Mouse (Mus musculus): ENCODE results near the gene Hist1h3b. TPM values are rescaled to one million over a fixed set of nuclear protein-coding genes. Genes with fewer than 3 reads are reported as not detected.

The Hist1h3b gene
- polyA plus RNA-seq, 1 experiment from 2014 or later, result 12.0 TPM

GRCm38 (mm10) chr13:23724239-23724638, 27.8 kb upstream of the Hist1h3b start:
- no peak overlapping the region for H3K4me2 ChIP-seq
- H3K4me3 ChIP-seq, result no peak overlapping the region
- H3K4me1 ChIP-seq, result 0 out of 2 replicates have a peak, but pooled peaks cover 4% of the 10 kb centered on the region
- H3K9ac ChIP-seq, result no peak overlapping the region
- 57% methylated on average over 4 of the region's 4 CpGs for WGBS
- ATAC-seq (ENCODE audit: borderline replicate concordance, extremely low read depth, low FRiP score, low TSS enrichment), result peak; percentile 67; the same call in 1 of the 2 replicates
- H3K27me3 ChIP-seq, result no peaks in the 10 kb centered on the region
- no peaks in the 10 kb centered on the region for H3K9me3 ChIP-seq
- H3K36me3 ChIP-seq, result no peaks in the 10 kb centered on the region
- no peak overlapping the region for H3K27ac ChIP-seq

DNA sequence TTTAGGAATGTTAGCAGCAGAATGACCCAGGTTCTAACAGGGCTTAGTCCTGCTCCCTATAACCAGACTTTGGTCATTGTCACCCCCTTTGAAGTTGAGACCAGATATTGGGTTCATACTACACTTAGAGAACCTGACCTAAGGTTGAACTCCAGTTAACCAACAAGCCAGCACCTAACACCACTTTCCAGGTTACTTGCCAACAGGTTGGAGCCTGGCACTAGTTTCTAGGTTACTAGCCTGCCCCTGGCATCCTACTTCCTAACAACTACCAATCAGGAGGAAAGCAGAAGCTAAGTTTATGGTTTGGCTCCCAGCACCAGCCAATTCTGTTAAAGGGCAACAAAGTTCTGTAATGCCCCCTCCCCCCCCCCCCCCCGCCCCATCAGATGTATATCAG, 26.9 kb upstream of the Hist1h3b start:
- no CpG with 5 or more reads among the region's 1 CpGs for WGBS
- Histone ChIP-seq H3K4me2 (no peak overlapping the region), H3K36me3 (no peaks in the 10 kb centered on the region), H3K27me3 (no peaks in the 10 kb centered on the region), H3K9me3 (no peaks in the 10 kb centered on the region), H3K4me1 (0 out of 2 replicates have a peak, but pooled peaks cover 4% of the 10 kb centered on the region), H3K9ac (no peak overlapping the region), H3K4me3 (no peak overlapping the region), H3K27ac (no peak overlapping the region)
- ATAC-seq (ENCODE audit: borderline replicate concordance, extremely low read depth, low FRiP score, low TSS enrichment), result no peak

DNA sequence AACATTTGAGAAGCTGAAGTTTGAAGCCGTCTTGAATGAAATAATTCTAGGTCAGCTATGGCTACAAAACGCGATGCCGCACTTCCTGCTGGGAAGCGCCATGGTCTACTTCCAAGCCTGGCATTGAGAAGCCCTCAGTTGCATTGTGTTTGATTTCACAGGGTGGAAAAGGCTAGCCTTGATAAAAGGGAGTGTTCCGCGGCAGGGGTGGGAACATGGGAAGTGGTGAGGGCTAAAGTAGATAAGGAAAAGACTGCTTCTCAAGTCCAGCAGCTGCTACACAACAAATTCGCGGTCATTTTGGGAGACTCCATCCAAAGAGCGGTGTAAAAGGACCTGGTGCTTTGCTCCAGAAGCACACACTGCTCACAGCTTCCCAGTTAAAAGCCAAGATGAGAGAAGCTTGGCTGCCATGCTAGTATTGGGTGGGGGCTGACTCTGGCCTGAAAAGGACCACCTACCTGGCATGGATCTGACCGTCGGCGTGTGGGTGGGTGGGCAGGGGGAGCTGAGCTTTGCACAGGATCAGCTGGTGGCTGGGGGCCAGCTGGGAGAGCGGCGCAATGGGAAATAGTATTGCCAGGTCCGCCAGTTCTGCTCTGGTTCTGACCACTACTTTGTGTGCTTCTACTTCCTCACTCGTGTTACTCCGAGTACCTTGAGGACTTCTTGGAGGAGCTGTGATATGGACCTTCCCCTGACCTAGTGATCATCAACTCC, 23.4 kb upstream of the Hist1h3b start:
- no peak for ATAC-seq (ENCODE audit: borderline replicate concordance, extremely low read depth, low FRiP score, low TSS enrichment)
- no peaks in the 10 kb centered on the region for H3K9me3 ChIP-seq
- H3K4me2 ChIP-seq, result no peak overlapping the region
- no peak overlapping the region for H3K27ac ChIP-seq
- no peaks in the 10 kb centered on the region for H3K27me3 ChIP-seq
- H3K36me3 ChIP-seq, result no peaks in the 10 kb centered on the region
- no peak overlapping the region for H3K9ac ChIP-seq
- WGBS, result 90% methylated on average over 18 of the region's 18 CpGs
- no peak overlapping the region for H3K4me3 ChIP-seq
- H3K4me1 ChIP-seq, result peaks cover 11% of the 10 kb centered on the region

DNA sequence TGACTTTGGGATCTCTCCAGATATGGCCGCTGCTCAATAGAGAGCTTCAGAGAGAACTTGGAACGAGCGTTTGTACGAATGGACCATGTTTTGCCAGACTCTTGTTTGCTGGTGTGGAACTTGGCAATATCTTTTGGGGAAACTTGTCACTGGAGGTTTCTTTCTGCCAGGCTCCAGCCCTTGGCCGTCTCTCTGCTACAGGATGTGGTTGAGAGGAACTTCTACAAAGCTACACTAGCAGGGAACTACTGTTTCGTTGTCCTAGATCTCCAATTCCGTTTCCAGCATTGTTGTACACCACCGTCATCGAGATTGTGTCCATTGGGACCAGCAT, 22.9 kb upstream of the Hist1h3b start:
- H3K4me3 ChIP-seq, result no peak overlapping the region
- no peak overlapping the region for H3K4me2 ChIP-seq
- no peak overlapping the region for H3K9ac ChIP-seq
- ATAC-seq (ENCODE audit: borderline replicate concordance, extremely low read depth, low FRiP score, low TSS enrichment), result no peak
- 92% methylated on average over 9 of the region's 9 CpGs for WGBS
- no peaks in the 10 kb centered on the region for H3K36me3 ChIP-seq
- H3K4me1 ChIP-seq, result peaks cover 11% of the 10 kb centered on the region
- no peaks in the 10 kb centered on the region for H3K9me3 ChIP-seq
- no peak overlapping the region for H3K27ac ChIP-seq
- no peaks in the 10 kb centered on the region for H3K27me3 ChIP-seq

GRCm38 (mm10) chr13:23729706-23730105, 22.4 kb upstream of the Hist1h3b start:
- no peak; the same call in 1 of the 2 replicates for ATAC-seq (ENCODE audit: borderline replicate concordance, extremely low read depth, low FRiP score, low TSS enrichment)
- Histone ChIP-seq H3K9ac (no peak overlapping the region), H3K36me3 (no peaks in the 10 kb centered on the region), H3K4me2 (no peak overlapping the region), H3K4me1 (peaks cover 9% of the 10 kb centered on the region), H3K27me3 (no peaks in the 10 kb centered on the region), H3K27ac (no peak overlapping the region), H3K9me3 (no peaks in the 10 kb centered on the region), H3K4me3 (no peak overlapping the region)
- 88% methylated on average over 5 of the region's 5 CpGs for WGBS

DNA sequence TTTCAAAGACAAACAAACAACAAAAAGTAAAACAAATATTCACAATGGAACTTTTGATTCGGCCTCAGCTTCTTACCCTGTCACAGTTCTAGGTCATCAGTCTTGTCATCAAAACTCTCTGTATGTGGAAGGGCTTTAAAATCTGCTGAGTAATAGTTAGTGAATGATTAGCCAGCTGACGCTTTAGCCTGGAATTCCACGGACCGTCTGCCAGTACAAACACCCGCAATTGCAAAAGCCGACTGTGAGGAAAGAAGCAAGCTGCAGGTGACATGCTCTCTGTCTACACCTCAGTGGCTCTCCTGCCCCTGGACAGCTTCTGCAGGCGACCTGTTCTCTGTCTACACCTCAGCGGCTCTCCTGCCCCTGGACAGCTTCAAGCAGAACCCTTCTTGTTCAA, 21.6 kb upstream of the Hist1h3b start:
- ATAC-seq (ENCODE audit: borderline replicate concordance, extremely low read depth, low FRiP score, low TSS enrichment), result no peak
- Histone ChIP-seq H3K27ac (no peak overlapping the region), H3K9me3 (no peaks in the 10 kb centered on the region), H3K27me3 (no peaks in the 10 kb centered on the region), H3K4me3 (no peak overlapping the region), H3K4me1 (peaks cover 7% of the 10 kb centered on the region), H3K4me2 (no peak overlapping the region), H3K36me3 (no peaks in the 10 kb centered on the region), H3K9ac (no peak overlapping the region)
- 17% methylated on average over 8 of the region's 8 CpGs for WGBS

- Histone ChIP-seq H3K27me3 (no peaks in the 10 kb centered on the region), H3K9me3 (no peaks in the 10 kb centered on the region), H3K9ac (no peak overlapping the region), H3K27ac (no peak overlapping the region), H3K4me2 (no peak overlapping the region), H3K36me3 (no peaks in the 10 kb centered on the region), H3K4me3 (no peak overlapping the region), H3K4me1 (peaks cover 7% of the 10 kb centered on the region)
- 20% methylated on average over 8 of the region's 8 CpGs for WGBS
- no peak for ATAC-seq (ENCODE audit: borderline replicate concordance, extremely low read depth, low FRiP score, low TSS enrichment)
These were observed 19.8 kb upstream of the Hist1h3b start for GRCm38 (mm10) chr13:23732156-23732804.

GRCm38 (mm10) chr13:23737091-23737490, 15.0 kb upstream of the Hist1h3b start:
- no peak overlapping the region for H3K4me2 ChIP-seq
- no peak overlapping the region for H3K27ac ChIP-seq
- no peaks in the 10 kb centered on the region for H3K27me3 ChIP-seq
- H3K4me1 ChIP-seq, result peaks cover 12% of the 10 kb centered on the region
- H3K9me3 ChIP-seq, result no peaks in the 10 kb centered on the region
- ATAC-seq (ENCODE audit: borderline replicate concordance, extremely low read depth, low FRiP score, low TSS enrichment), result no peak
- H3K36me3 ChIP-seq, result no peaks in the 10 kb centered on the region
- H3K4me3 ChIP-seq, result no peak overlapping the region
- H3K9ac ChIP-seq, result no peak overlapping the region
- 91% methylated on average over 5 of the region's 5 CpGs for WGBS

DNA sequence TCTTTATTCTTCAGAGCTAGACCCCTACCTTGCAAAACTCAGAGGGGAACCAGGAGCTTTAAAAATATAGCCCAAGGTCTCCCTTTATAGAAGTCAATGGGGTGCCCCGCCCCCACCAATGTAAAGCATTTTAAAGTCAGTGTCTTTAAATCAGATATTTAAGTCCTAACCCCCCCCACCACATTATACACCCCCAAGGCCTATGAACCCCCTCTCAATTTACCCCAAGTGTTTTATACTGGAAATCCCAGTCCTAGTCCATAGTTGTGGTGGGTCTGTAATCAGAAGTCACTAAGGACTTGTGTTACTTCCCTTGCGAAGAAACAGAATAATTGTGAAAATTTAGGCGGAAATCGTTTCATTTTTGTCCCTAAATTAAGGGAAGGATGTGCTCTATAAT, 14.0 kb upstream of the Hist1h3b start:
- 23% methylated on average over 4 of the region's 4 CpGs for WGBS
- H3K27ac ChIP-seq, result peak overlapping the region; percentile 100

DNA sequence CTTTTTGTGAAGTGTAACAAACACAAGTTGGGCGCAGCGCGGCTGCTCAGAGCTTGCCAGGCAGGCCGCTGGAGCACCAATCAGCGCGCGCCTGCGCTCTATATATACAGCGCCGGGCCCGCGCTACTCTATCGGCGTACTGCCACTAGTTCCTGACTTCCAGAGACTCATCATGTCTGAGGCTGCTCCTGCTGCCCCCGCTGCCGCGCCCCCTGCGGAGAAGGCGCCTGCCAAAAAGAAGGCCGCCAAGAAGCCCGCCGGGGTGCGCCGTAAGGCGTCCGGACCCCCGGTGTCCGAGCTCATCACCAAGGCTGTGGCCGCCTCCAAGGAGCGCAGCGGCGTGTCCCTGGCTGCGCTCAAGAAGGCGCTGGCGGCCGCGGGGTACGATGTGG, 13.4 kb upstream of the Hist1h3b start, which contains the start of gene Hist1h1c:
Gene Hist1h1c (plus strand): TSS at position 132 of the 392 bp plus-strand sequence.
- Histone ChIP-seq H3K9me3 (no peaks in the 10 kb centered on the region), H3K4me3 (peak within 1 kb of the TSS; percentile 64), H3K27ac (peak within 1 kb of the TSS; percentile 100), H3K4me1 (peaks cover 9% of the 10 kb centered on the region; the same call in 1 of the 2 replicates), H3K36me3 (no peaks in the 10 kb centered on the region), H3K27me3 (no peaks in the 10 kb centered on the region), H3K4me2 (peak within 1 kb of the TSS; percentile 95), H3K9ac (peak within 1 kb of the TSS; percentile 96)
- ATAC-seq (ENCODE audit: borderline replicate concordance, extremely low read depth, low FRiP score, low TSS enrichment), result peak; percentile 95
- WGBS, result 1% methylated on average over 38 of the region's 38 CpGs

More for the DNA sequence above, 14.0 kb upstream of the Hist1h3b start:
- H3K36me3 ChIP-seq, result no peaks in the 10 kb centered on the region
- H3K4me2 ChIP-seq, result peak overlapping the region; percentile 95
- no peaks in the 10 kb centered on the region for H3K27me3 ChIP-seq
- H3K9ac ChIP-seq, result 0 out of 2 replicates have a peak overlapping the region, but pooled peaks have one; percentile 96
- peak overlapping the region; percentile 64; the same call in 1 of the 2 replicates for H3K4me3 ChIP-seq
- no peaks in the 10 kb centered on the region for H3K9me3 ChIP-seq
- no peak for ATAC-seq (ENCODE audit: borderline replicate concordance, extremely low read depth, low FRiP score, low TSS enrichment)
- H3K4me1 ChIP-seq, result peaks cover 9% of the 10 kb centered on the region; the same call in 1 of the 2 replicates

DNA sequence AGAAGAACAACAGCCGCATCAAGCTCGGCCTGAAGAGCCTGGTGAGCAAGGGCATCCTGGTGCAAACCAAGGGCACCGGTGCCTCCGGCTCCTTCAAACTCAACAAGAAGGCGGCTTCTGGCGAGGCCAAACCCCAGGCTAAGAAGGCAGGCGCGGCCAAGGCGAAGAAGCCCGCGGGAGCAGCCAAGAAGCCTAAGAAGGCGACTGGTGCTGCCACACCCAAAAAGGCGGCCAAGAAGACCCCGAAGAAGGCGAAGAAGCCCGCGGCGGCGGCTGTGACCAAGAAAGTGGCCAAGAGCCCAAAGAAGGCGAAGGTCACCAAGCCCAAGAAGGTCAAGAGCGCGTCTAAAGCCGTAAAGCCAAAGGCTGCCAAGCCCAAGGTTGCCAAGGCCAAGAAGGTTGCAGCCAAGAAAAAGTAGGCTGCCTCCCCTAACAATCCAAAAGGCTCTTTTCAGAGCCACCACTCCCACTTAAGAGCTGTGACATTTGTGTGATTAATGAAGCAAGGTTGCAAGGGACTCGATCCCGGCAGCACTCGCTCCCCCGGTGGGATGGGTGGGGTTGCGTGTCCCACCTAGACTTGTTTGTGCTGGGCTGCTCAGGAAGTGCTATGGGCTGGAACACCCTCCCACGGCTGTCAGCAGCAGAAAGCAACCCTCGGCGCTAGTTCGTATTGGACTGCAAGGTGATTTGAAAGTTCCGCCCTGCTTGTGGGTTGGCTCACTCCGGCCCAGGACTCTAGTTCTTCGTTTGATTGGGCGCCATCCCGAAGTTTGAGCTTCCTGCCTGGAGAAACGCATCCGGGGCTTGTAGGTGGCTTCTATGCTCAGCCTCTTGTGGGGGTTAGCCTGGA, 12.8 kb upstream of the Hist1h3b start:
- peak; percentile 89 for ATAC-seq (ENCODE audit: borderline replicate concordance, extremely low read depth, low FRiP score, low TSS enrichment)
- H3K27me3 ChIP-seq, result no peaks in the 10 kb centered on the region
- peak overlapping the region; percentile 64 for H3K4me3 ChIP-seq
- H3K9me3 ChIP-seq, result no peaks in the 10 kb centered on the region
- 2% methylated on average over 39 of the region's 39 CpGs for WGBS
- H3K4me2 ChIP-seq, result peak overlapping the region; percentile 95
- H3K36me3 ChIP-seq, result no peaks in the 10 kb centered on the region
- peak overlapping the region; percentile 96 for H3K9ac ChIP-seq
- H3K27ac ChIP-seq, result peak overlapping the region; percentile 100
- peaks cover 10% of the 10 kb centered on the region; the same call in 1 of the 2 replicates for H3K4me1 ChIP-seq
